Mouse (Mus musculus) urinary bladder, postnatal 4 days (tissue): ENCODE measurements around the gene Tbx10.
"Not testable (repeated sequence)": the region's sequence is repeated elsewhere in the genome, so short reads cannot be mapped to it uniquely, and the experiment has no call there.

ENCODE experiments used
- DNase-seq, 2 experiments: peaks; one replicate each; pipeline ENCODE4 v3.0.0; 2021 to 2022; ENCODE audit warnings: low spot score in 2 of 2

The Tbx10 gene

GRCm38 (mm10) chr19:4003641-4004040 is 11.1 kb downstream of the Tbx10 start:
- no peak for DNase-seq

DNA sequence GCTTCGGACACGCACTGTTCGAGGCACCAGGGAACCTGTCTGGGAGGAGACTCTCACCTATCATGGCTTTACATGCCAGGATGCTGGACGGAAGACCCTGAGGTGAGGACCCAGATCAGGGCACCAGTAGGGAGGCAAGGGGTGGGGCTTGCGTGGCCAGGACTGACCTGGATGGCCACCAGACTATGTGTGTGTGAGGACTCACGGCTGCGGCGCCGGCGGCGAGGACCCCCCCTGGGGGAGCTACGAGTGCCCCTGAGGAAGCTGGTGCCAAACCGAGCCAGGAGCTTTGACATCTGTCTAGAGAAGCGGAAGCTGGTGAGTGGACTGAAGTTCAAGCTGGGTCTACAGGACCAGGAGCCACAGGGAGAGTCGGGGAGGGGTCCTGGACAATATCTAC is 11.8 kb downstream of the Tbx10 start:
- DNase-seq: no peak

GRCm38 (mm10) chr19:4005091-4005490 is 12.5 kb downstream of the Tbx10 start:
- DNase-seq: no peak

GRCm38 (mm10) chr19:4005971-4006370 is 13.4 kb downstream of the Tbx10 start:
- DNase-seq: no peak

GRCm38 (mm10) chr19:4011086-4011485 is 18.5 kb downstream of the Tbx10 start:
- no peak for DNase-seq

- DNase-seq: peak; percentile 92 to 94
Measured at GRCm38 (mm10) chr19:4012432-4013022, 20.0 kb downstream of the Tbx10 start, which contains the start of gene Ndufv1. TSS of gene Ndufv1 (minus strand) at chr19:4012806.

DNA sequence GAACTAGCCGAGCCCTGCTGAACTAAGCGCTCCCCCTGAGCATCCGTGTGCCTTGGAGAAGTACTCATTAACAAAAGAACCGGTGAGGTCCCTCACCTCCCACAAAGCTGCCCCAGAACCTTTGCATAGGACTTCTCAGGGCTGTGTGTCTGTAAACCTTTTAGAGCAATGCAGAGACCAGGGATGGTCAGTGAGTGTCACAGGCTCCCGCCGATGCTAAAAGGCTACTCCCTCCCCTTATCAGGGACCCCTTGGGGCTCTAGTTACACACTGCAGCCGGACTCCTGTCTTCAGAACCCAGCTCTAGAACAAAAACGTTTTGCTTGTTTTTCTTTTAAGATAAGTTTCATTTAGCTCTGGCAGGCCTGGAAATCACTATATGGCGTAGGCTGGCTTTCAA is 20.5 kb downstream of the Tbx10 start:
- no peak for DNase-seq

- DNase-seq: no peak
Measured at GRCm38 (mm10) chr19:4014802-4015201, 22.2 kb downstream of the Tbx10 start.

- no peak for DNase-seq
Measured at GRCm38 (mm10) chr19:4015635-4016034, 23.1 kb downstream of the Tbx10 start.

- no peak for DNase-seq
Measured at GRCm38 (mm10) chr19:4017921-4018587, 25.5 kb downstream of the Tbx10 start.

- peak; percentile 79 to 81 for DNase-seq
Measured at GRCm38 (mm10) chr19:4018743-4019583, 26.4 kb downstream of the Tbx10 start.

DNA sequence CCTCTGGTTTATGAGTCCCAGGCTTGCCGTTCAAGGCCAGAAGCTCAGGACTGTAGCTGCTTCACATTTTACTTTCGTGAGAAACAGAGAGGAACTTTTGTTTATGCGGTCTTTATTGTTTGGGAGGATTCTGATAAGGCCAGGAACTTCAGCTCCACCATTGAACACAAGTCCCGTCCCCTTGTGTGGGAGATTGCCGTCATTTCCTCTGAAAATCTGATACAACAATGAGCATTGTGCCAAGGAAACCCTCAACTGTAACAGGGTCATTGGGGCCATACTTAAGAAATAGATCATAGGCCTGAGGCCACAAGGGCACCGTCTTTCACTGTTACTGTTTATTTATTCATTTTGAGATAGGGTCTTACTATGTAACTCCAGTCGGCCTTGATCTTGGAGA is 30.6 kb downstream of the Tbx10 start:
- DNase-seq: no peak

DNA sequence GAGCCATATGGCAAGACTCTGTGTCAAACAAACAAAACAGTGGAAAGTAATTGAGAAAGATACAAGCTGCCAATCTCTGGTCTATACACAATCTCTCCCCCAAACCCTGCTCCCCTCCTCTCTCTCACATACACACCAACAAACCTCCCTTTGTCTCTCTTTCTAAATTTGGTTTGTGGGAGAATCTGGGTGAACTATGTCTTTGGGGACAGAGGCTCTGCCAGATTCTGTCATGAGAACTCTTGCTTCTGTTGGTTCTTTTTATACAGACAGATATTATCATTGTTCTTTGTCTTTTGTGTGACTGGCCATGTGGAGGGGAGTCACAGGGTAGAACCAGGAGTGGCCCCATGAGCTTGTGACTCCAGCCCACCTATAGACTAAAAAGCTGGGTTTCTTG is 35.0 kb downstream of the Tbx10 start:
- no peak for DNase-seq

DNA sequence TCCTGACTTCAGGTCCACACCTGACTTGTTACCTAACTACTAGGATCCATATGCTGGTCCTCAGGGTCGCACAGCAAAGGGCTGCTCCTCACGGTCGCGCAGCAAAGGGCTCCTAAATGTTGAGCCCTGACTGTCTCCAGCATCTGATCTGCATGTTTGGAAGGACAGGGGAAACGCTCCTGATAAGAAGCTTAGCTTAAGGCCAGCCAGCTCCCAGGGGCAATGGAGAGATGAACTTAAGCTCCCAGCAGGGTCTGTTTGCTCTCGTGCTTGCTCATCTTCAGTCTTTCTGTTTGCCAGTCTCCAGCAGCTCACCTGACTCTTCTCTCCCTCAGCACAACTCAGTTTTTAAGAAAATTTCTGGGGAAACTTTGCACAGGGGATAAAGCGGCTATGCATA is 40.1 kb downstream of the Tbx10 start:
- no peak for DNase-seq

GRCm38 (mm10) chr19:4033298-4033697 is 40.7 kb downstream of the Tbx10 start:
- no peak for DNase-seq

DNA sequence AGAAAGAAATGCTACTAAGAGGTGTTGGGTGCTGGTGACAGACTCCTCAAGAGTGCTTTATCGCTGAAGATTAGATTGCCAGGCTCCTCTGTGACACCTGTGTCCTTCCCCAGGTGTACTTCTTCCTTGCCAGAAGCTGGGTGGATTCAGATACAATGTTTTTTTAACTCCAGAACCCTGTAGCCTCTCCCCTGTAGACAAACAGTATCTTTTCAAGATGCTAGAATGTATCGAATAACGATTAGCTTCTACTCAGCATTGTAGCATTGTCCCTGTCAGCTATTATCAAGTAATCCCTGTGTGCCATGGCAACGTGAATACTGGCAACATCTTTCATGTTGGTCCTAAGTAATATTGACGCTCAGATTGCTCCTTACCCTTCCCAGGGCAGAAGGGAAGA is 41.2 kb downstream of the Tbx10 start:
- no peak for DNase-seq

DNA sequence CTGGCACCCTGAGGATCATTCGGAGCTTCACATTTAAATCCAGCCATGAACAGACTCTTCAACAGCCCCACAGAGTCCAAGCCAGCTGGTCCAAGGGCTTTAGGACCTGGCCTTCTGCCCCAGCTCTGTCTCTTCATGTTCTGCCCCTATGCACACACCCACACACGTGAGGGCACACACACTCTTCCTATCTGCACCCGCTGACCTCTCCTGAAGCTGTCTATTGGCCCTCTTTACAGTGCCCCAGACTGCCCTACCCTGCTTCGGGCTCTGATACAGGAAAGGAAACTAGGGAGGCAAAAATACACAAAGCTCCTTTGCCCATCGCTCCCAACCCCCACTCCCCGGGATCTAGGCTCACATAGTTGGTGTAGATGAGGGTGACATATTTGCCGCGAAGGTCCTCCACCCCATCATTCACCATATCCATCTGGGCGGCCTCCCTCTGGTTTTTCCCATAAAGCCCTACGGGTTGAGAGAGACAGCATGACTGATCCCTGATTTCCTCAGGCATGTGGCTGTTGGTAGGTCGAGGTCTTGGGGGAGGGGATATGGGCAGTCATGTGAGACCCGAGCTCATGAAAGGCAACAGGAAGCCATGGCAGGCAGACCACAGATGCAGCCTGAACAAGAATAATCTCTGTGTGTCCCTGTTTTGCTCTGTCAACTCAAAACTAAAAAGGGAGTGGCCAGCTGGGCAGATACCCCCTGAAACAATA is 43.9 kb downstream of the Tbx10 start:
- DNase-seq: no peak

- not testable (repeated sequence) for DNase-seq
Measured at GRCm38 (mm10) chr19:4037154-4037787, 44.7 kb downstream of the Tbx10 start.

DNA sequence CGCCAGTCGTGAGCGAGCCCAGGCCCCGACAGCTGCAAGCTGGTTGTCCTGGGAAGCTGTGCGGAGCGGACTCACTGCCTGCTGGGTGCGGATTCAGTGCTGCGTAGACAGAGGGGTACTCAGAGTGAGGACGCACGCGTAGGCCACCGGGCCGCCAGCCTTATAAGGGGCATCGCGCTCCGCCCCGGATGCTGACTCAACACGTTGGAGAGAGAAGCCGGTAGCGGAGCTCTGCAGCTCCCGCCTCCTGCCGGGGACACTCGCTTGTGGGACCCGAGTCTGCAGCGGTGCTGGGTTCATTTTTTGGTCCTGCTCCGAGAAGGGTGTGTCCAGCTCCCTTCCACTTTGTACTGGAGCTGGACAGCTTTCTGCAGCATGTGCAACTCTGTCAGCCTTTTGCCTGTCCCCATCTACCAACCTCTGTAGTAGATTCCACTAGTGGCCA is 45.3 kb downstream of the Tbx10 start, which contains the start of gene Gstp1:
Gstp1 (minus strand) TSS at position 198 of the 445 bp plus-strand sequence.
- DNase-seq: peak; percentile 85 to 86

DNA sequence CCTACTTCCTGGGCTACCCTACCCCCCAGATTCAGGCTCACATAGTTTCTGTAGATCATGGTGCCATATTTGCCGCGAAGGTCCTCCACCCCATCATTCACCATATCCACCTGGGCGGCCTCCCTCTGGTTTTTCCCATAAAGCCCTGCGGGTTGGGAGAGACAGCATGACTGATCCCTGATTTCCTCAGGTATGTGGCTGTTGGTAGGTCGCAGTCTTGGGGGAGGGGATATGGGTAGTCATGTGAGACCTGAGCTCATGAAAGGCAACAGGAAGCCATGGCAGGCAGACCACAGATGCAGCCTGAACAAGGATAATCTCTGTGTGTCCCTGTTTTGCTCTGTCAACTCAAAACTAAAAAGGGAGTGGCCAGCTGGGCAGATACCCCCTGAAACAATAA is 48.4 kb downstream of the Tbx10 start:
- DNase-seq: not testable (repeated sequence)

GRCm38 (mm10) chr19:4041500-4041899 is 48.9 kb downstream of the Tbx10 start:
- DNase-seq: not testable (repeated sequence)
